Mouse (Mus musculus): ENCODE results near the gene Kremen2.
"Not testable (repeated sequence)": the region's sequence is repeated elsewhere in the genome, so short reads cannot be mapped to it uniquely, and the experiment has no call there.

Kremen2 gene

DNA sequence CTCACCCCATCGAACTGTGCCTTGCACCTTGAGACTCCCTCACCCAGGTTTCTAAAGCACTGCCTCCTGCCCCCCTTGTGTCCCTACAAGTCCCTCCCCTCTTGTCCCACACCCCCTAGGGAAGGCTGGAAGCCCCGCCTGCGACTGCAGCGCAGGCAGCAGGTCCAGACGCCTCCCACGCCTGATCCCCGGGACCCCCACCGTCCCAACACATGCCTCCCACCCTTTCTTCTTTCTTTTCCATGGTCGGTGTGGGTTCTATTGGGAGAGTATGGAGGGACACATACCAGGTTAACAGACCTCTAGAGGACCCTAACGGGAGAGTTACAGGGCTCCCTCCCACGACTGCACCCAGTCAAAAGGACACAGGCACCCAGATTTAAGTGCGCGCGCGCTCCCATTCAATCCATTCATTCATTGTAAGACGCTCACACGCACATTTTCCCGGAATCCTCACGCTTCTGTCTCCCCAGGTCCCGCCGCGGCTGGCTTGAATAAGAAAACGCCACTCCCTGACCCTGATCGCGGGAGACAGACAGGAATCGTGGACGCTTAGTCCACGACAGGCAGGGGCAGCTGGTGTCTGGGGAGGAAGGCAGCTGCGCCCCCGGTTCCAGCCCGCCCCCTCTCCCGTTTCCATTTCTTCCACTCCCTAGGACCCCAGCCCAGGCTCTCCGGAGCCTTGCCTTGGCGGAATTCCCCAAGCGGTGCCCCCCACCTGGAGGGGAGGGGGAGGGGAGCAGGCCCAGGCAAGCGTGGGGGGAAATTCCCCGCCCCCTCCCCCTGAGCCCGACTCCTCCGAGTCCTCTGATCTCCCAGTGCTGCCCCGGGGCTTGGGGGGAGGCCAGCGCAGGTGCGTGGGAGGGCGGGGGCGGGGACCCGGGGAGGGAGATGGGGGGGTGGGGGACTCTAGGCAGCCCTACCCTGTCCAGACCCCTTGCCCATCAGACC, at the start of gene Kremen2:
Gene Kremen2, minus strand, starts transcription at position 533 of the 951 bp plus-strand sequence.
- DNase-seq (ENCODE audit: low spot score in 2 of 2): no peak

DNA sequence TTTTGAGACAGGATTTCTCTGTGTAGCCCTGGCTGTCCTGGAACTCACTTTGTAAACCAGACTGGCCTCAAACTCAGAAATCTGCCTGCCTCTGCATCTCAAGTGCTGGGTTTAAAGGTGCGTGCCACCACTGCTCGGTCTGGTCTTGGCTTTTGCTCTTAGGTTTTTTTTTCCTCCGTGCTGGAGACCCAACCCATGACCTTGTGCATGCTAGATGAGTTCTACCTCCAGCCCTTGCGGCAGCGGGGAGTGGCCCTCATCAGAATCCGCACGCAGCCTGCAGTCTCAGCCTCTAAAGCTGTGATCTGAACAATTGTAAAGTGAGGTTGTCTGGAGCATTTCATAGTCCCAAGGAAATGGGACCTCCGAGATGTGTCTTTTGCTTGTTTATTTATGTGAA, 49.7 kb upstream of the Kremen2 start:
- no peak for DNase-seq (ENCODE audit: low spot score in 2 of 2)

DNA sequence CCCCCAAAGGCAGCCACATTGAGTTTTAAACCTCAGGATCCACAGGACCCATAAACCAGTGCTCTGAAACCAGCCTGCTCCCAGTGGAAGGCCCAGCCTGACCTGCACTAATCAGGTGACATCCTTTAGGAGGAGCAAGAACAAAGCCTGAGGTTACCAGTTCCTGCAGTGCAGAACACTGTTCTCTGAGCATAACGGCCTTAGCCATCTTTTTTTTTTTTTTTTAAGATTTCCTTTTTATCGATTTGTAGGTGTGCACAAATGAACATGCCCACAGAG, 45.4 kb upstream of the Kremen2 start:
- DNase-seq (ENCODE audit: low spot score in 2 of 2): no peak

DNA sequence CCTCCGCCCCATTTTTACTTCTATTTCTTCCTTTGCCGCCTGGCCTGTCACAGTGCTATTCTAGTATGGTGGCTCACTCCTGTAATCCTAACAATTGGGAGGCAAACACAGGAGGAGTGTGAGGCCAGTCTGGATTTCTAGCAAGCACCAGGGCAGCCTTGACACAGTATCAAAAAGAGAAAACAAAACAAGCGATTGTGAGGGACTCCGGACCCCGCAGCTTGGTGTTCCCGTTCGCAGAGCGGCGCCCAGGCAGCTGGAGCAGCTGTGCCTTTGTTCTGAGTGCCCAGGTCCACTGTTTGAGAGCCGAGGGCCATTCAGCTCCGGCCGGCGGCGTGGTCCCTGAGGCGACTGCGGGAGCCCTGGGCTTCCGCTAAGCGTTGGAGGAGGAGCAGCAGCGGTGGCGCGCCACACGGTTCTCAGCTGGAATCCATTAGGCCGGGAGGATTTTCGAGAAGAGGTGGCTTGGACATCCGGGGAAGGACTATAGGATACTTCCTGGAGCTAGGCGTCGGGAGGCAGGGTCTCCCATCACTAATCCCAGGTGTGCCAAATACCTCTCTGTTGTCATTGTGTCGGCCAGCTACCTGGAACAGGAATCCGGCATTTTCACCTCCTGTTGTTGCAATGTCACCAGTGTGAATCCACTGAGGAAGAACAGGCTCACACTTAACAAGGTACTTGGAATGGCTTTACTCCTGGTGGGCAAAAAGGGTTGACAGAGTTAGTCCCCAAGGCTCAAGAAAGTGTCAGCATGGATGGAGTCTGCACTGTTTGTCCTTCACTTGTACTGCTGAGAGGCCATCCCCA, 44.8 kb upstream of the Kremen2 start, which contains the start of gene Srrm2:
Gene Srrm2, plus strand, starts transcription at position 264 of the 810 bp plus-strand sequence.
- DNase-seq (ENCODE audit: low spot score in 2 of 2): peak in 1 of 2 experiments; percentile 48

DNA sequence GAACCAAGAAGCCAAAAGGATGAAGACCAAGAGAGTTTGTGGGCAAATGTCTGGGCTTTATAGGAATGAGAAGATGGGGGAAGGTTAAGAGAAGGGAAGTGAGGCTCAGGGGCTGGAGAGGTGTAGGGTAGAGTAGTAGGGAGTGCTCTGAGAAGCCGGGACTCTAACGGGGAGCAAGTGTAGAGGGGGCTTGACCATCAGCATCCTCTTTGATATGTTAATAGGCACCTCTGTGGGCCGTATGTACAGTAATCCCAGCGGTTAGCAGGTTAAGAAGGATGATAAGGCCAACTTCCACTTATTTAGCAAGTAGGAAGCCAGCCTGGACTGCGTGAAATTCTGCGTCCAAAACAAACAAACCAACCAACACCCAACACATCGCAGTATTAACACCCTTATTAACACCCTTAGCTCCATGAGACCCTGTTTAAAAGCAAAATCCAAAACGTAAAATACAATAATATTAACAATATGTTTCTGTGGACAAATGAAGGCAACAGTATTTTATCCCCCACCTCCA, 44.2 kb upstream of the Kremen2 start:
- no peak for DNase-seq (ENCODE audit: low spot score in 2 of 2)

DNA sequence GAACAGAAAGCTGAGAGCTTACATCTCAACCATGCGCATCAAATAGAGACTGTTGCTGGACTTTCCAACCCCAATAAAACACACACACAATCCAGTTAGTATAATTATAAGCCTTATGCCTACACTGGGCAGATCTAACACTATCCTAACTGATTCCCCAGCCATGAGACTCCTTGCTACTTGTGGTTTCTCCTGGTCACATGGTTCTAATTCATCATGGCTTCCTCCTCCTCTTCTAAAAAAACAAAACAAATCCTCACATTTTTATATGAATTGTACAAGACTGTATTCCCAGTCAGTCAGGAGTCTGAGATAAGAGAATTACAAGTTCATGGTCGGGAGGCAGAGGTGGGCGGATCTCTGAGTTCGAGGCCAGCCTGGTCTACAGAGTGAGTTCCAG, 43.3 kb upstream of the Kremen2 start:
- DNase-seq (ENCODE audit: low spot score in 2 of 2): no peak

DNA sequence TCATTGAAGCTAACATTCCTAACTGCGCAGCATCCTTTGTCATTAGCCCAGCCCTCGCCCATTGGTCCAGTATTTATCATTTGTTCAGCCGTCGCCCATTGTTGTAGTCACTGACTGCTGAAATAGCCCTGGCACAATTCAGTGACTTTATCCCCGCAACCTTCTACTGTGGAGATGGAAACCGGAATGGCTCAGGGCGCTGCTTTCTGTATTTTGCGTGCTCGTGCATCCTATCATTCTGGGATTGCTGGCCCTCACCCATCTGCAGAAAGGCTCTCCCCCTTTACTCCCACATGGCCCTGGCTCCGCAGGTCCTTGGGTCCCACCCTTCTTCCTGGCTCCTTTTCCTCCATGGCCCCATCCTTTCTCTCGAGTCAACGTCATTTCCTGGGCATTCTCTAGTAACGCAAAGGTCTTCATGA, 40.9 kb upstream of the Kremen2 start:
- no peak for DNase-seq (ENCODE audit: low spot score in 2 of 2)

DNA sequence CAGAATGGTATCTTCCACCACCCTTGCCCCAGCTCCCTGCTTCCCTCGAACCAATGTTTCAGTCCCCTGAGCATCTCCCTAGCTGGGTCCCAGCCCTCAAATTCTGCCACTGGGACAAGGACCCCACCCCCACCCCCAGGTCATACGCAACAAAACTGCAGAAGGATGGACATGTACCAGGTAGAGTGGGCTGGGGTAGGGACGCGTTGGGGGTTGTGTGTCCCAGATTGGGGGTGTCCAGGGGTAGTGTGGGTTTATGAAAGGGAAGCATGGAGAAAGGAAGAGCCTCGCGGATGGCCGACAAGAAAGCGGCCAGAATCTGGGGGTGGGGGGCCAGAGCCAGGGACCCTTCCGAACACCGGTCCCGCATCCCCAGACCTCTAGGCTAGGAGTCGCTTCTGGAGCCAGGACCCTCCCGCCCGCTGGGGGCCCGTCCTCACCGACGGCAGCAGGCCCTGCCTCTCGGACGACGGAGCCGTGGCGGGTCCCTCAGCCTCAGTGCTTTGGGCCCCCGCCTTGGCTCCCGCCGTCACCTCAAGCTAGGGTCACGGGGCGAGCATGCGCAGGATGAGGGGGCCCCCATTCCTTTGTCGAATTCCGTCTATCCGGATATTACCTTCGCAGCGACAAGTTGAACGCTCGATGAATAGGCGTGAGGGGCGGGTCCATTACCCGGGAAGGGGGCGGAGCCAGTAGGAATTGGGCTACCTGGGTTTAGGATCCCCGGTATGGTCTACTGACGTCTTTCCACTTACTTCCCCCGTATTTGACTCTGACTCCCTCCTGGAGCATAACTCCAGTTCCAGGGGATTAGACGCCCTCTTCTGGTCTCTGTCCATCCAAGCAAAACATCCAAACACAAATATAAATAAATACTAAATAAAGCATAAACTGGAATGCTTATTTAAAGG, 40.2 kb upstream of the Kremen2 start, which contains the start of gene Flywch2:
Gene Flywch2, minus strand, starts transcription at position 521 of the 911 bp plus-strand sequence.
- DNase-seq (ENCODE audit: low spot score in 2 of 2): peak; percentile 71 to 84

DNA sequence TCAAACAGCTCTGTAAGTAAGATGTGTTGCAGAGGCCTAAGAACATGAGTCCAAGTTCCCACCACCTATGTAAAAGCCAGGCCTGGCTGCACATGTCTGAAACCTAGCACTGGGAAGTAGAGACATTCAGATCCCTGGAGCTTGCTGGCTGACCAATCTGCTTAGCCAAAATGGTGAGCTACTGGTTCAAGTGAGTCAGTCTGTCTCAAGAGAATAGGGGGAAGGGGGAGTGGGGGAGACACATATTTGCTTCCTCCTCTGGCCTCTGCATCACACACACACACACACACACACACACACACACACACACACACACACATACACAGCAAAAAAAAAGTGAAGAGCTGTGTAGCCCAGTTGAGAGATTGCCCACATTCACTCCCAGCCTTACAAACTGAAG, 37.7 kb upstream of the Kremen2 start:
- no peak for DNase-seq (ENCODE audit: low spot score in 2 of 2)

DNA sequence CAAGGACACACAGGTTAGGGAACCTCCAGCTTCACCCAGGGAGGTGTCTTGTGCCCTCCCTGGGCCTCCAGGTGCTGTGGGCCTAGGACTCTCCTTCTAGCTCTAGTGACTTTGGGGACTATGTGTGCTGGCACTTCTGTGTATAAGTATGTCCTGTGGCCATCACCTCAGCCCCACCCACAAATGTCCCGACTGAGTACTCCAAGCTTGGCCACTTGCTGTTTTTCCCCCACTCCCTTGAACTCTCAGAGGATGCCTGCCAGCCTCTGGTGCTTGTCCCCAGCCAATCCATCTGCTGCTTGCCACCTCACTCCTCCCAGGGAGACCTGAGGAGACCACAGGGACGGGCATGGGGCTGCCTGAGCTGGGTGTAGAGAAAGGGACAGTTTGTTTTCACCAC, 32.8 kb upstream of the Kremen2 start:
- no peak for DNase-seq (ENCODE audit: low spot score in 2 of 2)

DNA sequence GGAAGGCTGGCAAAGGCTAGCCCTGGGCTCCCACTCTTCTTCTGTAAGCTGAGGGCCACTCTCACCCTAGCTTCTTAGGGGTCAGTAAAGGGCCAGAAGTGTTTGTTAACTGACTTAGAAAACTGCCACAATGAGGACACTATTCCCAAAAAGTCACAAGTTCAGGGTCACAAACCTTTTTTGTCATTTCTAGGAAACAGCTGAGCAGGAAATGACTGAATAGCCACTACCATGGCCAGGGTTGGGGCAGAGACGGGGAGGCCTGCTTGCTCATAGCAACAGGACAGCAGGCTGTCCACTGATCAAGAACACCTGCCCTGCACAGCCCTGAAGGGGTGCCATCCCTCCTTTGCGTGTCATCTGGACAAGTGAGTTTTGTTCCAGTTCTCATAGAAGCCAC, 31.5 kb upstream of the Kremen2 start:
- no peak for DNase-seq (ENCODE audit: low spot score in 2 of 2)

DNA sequence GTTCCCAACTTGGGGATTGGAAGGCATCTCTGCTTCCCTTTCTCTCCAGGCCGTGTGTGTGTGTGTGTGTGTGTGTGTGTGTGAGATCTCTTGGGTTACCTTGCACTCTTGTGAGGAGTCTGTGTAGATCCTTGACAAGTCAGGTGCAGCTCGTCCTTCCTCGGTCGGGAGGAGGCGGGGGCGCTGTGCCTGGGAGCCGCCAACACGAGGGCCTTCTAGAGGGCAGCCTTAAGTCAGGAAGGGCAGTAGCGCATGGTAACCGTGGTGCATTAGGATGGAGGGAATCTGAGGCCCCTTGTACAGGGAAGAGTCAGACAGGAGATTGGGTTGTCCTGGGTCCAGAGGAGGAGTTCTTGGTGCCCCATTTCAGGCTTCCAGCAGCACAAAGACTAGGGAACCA, 30.6 kb upstream of the Kremen2 start:
- no peak for DNase-seq (ENCODE audit: low spot score in 2 of 2)

DNA sequence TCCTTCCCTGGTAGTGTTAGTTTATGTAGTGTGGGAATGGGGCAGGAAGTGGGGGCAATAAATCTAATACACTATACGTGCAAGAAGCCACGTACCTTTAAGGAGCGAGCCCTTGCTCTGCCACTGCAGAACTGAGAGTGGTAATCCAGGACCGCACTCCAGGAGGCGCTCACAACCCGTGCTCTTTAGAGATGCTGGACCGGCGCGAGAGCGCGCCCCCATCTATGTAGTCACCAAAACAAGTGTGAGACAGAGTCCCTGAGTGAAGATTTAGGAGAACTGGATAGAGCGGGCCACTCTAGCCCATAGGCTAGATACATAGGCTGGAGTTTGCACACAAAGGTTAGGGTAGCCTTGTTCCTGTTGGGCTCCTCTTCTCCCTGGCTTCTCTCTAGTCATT, 28.5 kb upstream of the Kremen2 start:
- DNase-seq (ENCODE audit: low spot score in 2 of 2): peak; percentile 70 to 80

DNA sequence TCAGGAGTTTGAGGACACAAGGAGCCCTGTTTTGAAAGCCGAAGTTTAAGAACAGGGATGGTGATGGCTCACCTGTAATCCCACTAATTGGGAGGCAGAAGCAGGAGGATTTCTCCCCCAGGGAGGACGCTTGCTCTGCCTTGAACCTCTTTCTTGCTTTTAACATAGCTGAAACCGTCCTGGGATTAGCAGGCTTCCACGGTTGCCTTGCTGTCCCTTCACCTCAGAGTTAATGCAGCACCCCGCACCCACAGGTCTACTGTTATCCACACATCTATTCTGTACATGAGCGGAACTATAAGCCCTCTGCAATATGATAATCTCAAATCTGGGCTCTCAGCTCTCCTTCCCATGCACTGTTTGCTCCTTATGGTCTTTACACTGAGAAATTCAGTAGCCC, 28.0 kb upstream of the Kremen2 start:
- no peak for DNase-seq (ENCODE audit: low spot score in 2 of 2)

DNA sequence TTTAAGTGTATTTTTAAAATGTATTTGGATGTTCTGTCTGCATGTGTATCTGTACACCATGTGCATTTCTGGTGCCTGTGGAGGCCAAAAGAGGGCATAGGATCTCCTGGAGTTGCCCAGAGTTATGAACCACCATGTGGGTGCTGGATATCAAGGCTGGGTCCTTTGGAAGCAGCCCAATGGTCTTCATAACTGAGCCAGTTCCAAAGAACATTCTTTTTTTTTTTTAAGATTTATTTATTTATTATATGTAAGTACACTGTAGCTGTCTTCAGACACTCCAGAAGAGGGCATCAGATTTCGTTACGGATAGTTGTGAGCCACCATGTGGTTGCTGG, 26.6 kb upstream of the Kremen2 start:
- not testable (repeated sequence) for DNase-seq (ENCODE audit: low spot score in 2 of 2)

DNA sequence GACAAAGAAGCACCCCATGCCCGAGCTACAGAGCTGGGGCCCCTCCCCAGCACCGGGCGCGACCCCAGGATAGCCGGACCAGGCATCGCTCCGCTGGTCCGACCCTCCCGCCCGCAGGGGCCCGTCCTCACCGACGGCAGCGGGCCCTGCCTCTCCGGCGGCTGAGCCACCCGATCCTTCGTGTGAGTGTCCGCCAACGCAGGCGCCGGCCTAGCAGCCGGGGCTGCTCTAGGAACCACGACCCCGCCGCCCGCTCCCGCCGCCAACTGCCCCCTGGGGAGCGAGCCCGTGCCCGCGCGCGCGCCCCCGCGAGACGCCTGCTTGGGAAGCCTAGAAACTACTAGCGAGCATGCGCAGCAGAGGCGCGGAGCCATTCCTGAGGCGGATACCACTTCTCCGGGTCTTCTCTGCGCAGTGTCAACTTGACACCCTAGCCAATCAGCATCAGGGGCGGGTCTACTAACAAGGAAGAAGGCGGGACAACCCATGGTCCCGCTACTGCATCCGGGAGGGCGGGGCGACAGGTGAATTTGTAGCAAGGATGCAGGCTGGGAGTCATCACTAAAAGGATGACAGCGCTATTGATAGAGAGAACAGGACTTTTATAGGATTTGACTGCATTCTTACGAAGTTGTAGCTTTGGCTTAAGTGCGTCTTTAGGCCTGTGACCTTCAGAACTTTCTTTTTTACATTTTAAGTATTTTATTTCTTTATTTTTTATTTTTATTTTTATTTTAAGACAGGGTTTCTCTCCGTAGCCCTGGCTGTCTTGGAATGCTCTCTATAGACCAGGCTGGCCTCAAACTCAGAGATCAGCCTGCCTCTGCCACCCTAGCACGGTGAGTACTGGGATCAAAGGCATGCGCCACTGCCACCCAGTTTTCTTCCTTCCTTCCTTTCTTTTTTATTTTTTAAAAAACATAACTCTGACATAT, 25.9 kb upstream of the Kremen2 start, which contains the start of gene Flywch1:
Gene Flywch1, minus strand, starts transcription at position 319 of the 935 bp plus-strand sequence.
- DNase-seq (ENCODE audit: low spot score in 2 of 2): peak; percentile 96 to 97

DNA sequence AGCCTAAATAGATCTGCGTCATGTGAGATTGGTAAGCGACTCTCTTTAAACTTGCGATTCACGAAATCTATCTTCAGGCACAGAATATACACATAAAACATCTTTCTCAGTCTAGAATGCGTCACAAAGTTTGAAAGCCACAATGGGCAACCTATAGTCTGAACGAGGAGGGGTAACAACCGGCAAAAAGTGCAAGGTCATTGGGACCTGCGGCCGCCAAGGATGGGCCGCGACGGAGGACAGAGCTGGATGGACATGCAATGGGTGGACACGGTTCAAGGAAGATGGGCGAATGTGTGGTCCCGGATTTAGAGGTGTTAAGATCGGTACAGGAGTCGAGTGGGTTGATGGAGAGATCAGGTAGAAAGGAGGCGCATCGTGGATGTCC, 25.3 kb upstream of the Kremen2 start:
- DNase-seq (ENCODE audit: low spot score in 2 of 2): no peak

DNA sequence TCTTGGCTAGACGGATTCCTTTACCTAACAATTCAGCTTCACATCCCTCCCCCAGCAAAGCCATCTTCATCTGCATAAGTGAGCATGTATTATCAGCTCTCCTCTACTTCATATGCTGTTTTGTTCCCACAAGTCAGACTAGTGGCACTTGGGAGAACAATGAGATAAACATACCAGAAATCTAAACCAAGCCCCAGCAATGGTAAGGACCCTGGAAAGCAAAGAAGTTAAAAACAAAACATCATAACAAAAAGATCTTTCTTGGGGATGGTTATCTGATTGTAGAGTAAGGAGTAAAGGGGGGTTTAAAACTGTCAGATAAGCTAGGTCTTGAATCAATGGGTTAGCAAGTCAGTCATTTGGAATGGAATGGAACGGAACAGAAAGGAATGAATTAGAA, 24.9 kb upstream of the Kremen2 start:
- no peak for DNase-seq (ENCODE audit: low spot score in 2 of 2)

DNA sequence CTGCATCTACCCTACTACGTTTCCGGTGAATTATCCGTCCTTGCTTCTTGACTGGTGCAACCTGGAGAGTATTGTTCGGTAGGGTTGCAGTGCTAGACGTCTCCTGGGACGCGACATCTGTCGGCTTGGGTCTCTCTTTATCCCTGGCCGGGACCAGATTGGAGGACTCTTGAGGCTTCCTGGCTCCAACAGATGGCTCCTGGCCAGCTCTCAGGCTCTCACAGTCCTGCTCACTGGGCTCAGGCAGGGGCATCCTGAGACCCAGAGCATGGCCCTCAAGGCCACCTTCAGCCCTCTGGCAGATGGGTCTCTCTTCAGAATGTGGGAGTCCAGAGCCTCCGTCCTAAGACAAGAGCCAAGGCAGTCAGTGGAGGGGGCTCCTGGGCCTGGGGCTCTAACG, 17.3 kb upstream of the Kremen2 start:
- no peak for DNase-seq (ENCODE audit: low spot score in 2 of 2)

DNA sequence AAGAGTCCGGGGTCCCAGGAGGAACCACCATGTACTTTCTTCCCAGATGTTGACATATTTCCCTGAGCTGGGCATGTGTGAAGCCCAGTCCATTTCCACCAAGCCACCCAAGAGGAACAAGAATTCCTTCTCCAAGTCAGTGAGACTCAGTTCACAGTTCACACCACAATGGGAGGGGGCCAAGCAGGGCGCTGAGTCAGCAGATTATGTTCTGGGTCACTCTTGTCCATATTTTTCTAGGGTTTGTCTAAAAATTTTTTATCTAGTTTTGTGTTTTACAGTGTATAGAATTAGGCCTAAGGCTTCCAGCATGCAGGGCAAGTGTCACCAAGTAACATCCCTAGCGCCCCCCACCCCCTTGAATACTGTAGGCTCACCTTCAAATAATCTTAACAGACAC, 15.5 kb upstream of the Kremen2 start:
- no peak for DNase-seq (ENCODE audit: low spot score in 2 of 2)
